Mouse (Mus musculus): ENCODE results near the gene Cacng3.

DNA sequence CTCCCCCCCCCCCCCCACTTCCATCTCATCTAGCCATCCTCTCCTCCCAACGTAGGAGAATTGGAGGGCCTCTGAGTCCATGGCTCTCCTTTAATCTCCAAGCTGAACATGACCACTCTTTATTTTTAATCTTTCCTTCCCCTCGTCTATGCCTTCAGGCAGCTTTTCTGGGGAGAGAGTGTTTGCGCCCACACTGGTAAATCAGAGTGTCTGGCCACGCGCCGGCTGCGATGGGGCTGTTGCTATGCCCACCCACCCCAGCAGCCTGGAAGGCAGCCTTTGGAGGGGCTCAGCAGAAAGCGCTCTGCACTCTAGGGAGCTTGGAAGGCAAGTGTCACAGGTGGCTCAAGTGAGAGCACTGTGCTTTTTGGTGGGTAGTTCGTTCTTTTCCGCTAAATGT lies 21.0 kb upstream of the Cacng3 start:
- TF ChIP-seq CTCF (IDR thresholded peaks at IDR 0.05; ENCODE audit: extremely low read depth, insufficient read depth, insufficient read length, insufficient replicate concordance) (no peak), POLR2A (IDR thresholded peaks at IDR 0.05; ENCODE audit: low read depth, low read length) (no peak)

Measured in spleen, adult 2 months (tissue).